Mouse (Mus musculus): ENCODE data around the gene Osbpl10. TPM values are rescaled to one million over a fixed set of nuclear protein-coding genes. Genes with fewer than 3 reads are reported as not detected.

Osbpl10 gene
- total RNA-seq (2014; rRNA removed; ENCODE audit: low replicate concordance), result 2.9 and 3.0 TPM in 2 replicates
- polyA plus RNA-seq (2015; fragmentation: Nextera tagmentation; extraction: Ambion mirVana), result 0.36 and 0.44 TPM in 2 replicates

DNA sequence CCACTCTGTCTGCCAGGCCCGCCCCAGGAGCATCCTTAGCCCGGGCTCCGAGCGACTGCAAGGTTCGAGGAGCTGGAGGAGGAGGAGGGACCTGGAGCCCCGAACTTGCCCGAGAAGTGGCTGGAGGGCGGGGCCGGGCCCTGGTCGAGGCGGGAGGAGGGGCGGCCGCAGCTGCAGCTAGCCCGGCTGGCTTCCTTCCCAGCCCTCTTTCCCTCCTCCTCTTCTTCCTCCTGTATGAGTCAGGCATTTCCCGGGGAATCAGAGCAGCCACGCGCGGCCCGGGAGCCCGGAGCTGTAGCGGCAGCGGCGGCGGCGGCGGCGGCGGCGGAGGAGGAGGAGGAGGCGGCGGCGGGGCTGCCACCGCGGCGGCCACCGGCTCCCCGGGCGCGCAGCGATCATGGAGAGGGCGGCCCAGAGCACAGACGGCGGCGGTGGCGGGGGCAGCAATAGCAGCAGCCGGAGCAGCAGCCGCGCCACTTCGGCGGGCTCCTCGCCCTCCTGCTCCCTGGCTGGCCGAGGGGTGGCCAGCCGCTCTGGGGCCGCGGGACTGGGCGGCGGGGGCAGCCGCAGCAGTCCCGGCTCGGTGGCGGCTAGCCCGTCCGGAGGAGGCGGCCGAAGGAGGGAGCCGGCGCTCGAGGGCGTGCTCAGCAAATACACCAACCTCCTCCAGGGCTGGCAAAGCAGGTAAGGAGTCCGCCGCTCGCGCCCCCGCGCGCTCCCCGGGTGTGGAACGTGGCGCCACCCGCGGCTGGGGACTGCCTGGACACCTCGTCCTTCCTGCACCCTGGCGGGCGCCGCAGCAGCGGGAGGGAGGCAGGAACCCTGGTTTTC lies at the start of gene Osbpl10:
Osbpl10 (plus strand) TSS at position 289 of the 831 bp plus-strand sequence.
- Histone ChIP-seq H3K4me3 (ENCODE audit: low read depth, low read length) (peak within 1 kb of the TSS; percentile 74), H3K9ac (replicated peaks; ENCODE audit: low read depth, low read length) (peak within 1 kb of the TSS; percentile 67), H3K4me1 (ENCODE audit: control insufficient read depth, insufficient read depth) (0 out of 2 replicates have a peak, but pooled peaks cover 5% of the 10 kb centered on the region), H3K27me3 (ENCODE audit: control insufficient read depth, insufficient read depth, low read length) (peaks cover 10% of the 10 kb centered on the region), H3K9me3 (replicated peaks; ENCODE audit: control insufficient read depth, low read length) (no peaks in the 10 kb centered on the region), H3K27ac (ENCODE audit: low read depth) (peak within 1 kb of the TSS; percentile 70), H3K36me3 (replicated peaks; ENCODE audit: control insufficient read depth, insufficient read depth, low read length) (no peaks in the 10 kb centered on the region), H3K4me2 (ENCODE audit: low read depth, low read length) (peak within 1 kb of the TSS; percentile 98)
- peak; percentile 82 for ATAC-seq (ENCODE audit: insufficient read depth, low read depth)
- under 1% methylated on average over 39 of the region's 86 CpGs for WGBS
- TF ChIP-seq EP300 (IDR thresholded peaks at IDR 0.05; ENCODE audit: low read depth) (no peak), CTCF (IDR thresholded peaks at IDR 0.05; ENCODE audit: low read depth) (no peak; the same call in 1 of the 2 replicates)
- DNase-seq (ENCODE audit: low spot score), result peak; percentile 68

DNA sequence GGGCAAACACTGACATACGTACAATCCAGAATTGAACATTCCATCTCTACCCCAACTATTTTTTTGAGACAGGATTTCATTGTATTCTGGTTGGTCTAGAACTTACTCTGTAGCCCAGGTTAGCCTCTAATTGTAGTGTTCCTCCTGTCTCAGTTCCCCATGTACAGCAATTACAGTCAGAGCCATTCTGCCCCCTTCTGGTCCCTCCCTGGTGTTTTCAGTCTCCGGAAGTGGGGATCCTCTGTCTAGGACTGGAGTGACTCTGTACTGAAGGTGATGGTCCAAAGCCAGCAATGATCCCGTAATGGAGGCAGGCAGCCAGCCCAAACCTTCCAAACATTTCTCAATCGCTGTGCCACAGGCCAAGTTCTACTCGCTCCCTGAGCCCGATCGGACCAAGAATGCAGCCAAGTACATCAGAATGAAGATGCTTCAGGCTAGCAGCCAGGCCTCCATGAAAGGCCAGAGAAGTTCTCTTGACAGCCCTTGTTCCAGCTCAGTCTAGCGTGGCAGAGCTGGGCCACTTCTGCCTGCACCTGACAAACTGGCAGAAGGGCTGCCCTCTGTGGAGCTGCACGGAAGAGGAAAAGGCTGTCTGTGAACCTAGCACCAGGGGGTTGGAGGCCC lies 47.8 kb upstream of the Osbpl10 start:
- Histone ChIP-seq H3K27ac (ENCODE audit: low read depth) (peak overlapping the region; percentile 28; the same call in 1 of the 2 replicates), H3K9ac (replicated peaks; ENCODE audit: low read depth, low read length) (no peak overlapping the region), H3K36me3 (replicated peaks; ENCODE audit: control insufficient read depth, insufficient read depth, low read length) (no peaks in the 10 kb centered on the region), H3K4me3 (ENCODE audit: low read depth, low read length) (no peak overlapping the region), H3K4me2 (ENCODE audit: low read depth, low read length) (no peak overlapping the region), H3K4me1 (ENCODE audit: control insufficient read depth, insufficient read depth) (peaks cover 13% of the 10 kb centered on the region), H3K9me3 (replicated peaks; ENCODE audit: control insufficient read depth, low read length) (no peaks in the 10 kb centered on the region), H3K27me3 (ENCODE audit: control insufficient read depth, insufficient read depth, low read length) (no peaks in the 10 kb centered on the region)
- ATAC-seq (ENCODE audit: insufficient read depth, low read depth), result no peak
- no peak for DNase-seq (ENCODE audit: low spot score)
- TF ChIP-seq EP300 (IDR thresholded peaks at IDR 0.05; ENCODE audit: low read depth), result no peak
- peak; percentile 12; the same call in 1 of the 2 replicates for TF ChIP-seq CTCF (IDR thresholded peaks at IDR 0.05; ENCODE audit: low read depth)
- WGBS, result 72% methylated on average over 9 of the region's 9 CpGs

DNA sequence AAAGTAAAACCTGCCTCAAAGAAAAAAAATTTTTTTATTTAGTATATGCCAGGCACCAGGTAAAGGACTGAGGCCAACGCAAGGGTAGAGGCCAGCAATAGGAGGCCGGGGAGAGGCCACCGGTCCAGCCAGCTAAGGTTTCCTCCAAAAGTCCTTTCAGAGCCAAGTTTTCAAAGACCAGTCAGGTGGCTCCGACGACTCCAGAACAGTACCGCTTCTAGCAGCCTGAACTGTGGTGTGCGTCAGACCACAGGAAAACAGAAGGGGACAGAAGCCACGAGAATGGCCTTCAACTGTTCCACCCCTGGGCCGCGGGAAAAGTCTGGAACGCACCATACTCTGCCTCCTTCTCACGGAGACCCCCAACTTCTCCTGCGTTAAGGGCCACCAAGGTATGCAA lies 45.8 kb upstream of the Osbpl10 start:
- DNase-seq (ENCODE audit: low spot score) (peak; percentile 7), ATAC-seq (ENCODE audit: insufficient read depth, low read depth) (no peak)
- no peak for TF ChIP-seq EP300 (IDR thresholded peaks at IDR 0.05; ENCODE audit: low read depth)
- no peak for TF ChIP-seq CTCF (IDR thresholded peaks at IDR 0.05; ENCODE audit: low read depth)
- H3K9me3 ChIP-seq (replicated peaks; ENCODE audit: control insufficient read depth, low read length), result no peaks in the 10 kb centered on the region
- peak overlapping the region; percentile 80 for H3K9ac ChIP-seq (replicated peaks; ENCODE audit: low read depth, low read length)
- H3K4me1 ChIP-seq (ENCODE audit: control insufficient read depth, insufficient read depth), result peaks cover 13% of the 10 kb centered on the region
- peak overlapping the region; percentile 86 for H3K4me3 ChIP-seq (ENCODE audit: low read depth, low read length)
- H3K27ac ChIP-seq (ENCODE audit: low read depth), result no peak overlapping the region
- peak overlapping the region; percentile 76 for H3K4me2 ChIP-seq (ENCODE audit: low read depth, low read length)
- H3K36me3 ChIP-seq (replicated peaks; ENCODE audit: control insufficient read depth, insufficient read depth, low read length), result no peaks in the 10 kb centered on the region
- 19% methylated on average over 13 of the region's 13 CpGs for WGBS
- no peaks in the 10 kb centered on the region for H3K27me3 ChIP-seq (ENCODE audit: control insufficient read depth, insufficient read depth, low read length)

DNA sequence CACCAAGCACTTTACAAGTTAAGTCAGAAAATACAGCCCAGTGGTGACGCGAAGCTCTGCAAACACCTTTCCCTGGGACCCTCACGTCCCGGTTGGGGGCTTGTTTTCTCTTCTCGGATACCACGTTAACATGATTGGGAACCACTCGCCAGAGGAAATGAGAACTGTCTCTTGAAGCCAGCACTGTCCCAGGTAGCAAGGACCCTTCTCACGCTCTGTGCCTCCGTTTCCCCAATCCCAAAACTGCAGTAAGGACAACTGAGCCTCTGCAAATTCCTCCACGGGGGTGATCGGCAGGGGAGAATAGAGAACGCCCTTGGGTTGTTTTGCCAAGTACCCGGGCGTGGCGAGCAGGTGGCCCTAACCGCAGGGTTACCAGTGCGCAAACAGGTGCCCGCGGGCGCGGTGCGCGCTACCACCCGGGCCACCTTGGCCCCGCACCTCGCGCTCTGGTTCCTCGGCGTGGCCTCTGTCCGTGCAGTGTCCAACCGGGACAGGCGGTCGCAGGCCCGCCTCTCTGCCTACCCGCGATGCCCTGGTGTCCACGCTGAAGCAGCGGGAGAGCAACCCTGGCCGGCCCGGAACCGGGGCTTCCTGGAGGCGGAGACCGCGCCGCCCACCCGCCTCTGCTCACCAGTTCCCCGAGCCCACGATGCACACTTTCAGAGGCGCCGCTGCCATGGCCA lies 45.2 kb upstream of the Osbpl10 start:
- H3K9me3 ChIP-seq (replicated peaks; ENCODE audit: control insufficient read depth, low read length), result no peaks in the 10 kb centered on the region
- H3K27ac ChIP-seq (ENCODE audit: low read depth), result peak overlapping the region; percentile 91
- WGBS, result under 1% methylated on average over 50 of the region's 50 CpGs
- peak; percentile 12 for DNase-seq (ENCODE audit: low spot score)
- TF ChIP-seq EP300 (IDR thresholded peaks at IDR 0.05; ENCODE audit: low read depth) (no peak), CTCF (IDR thresholded peaks at IDR 0.05; ENCODE audit: low read depth) (no peak)
- peak; percentile 35 for ATAC-seq (ENCODE audit: insufficient read depth, low read depth)
- H3K9ac ChIP-seq (replicated peaks; ENCODE audit: low read depth, low read length), result peak overlapping the region; percentile 80
- peak overlapping the region; percentile 76 for H3K4me2 ChIP-seq (ENCODE audit: low read depth, low read length)
- peaks cover 13% of the 10 kb centered on the region for H3K4me1 ChIP-seq (ENCODE audit: control insufficient read depth, insufficient read depth)
- H3K4me3 ChIP-seq (ENCODE audit: low read depth, low read length), result peak overlapping the region; percentile 86
- H3K36me3 ChIP-seq (replicated peaks; ENCODE audit: control insufficient read depth, insufficient read depth, low read length), result no peaks in the 10 kb centered on the region
- H3K27me3 ChIP-seq (ENCODE audit: control insufficient read depth, insufficient read depth, low read length), result no peaks in the 10 kb centered on the region

DNA sequence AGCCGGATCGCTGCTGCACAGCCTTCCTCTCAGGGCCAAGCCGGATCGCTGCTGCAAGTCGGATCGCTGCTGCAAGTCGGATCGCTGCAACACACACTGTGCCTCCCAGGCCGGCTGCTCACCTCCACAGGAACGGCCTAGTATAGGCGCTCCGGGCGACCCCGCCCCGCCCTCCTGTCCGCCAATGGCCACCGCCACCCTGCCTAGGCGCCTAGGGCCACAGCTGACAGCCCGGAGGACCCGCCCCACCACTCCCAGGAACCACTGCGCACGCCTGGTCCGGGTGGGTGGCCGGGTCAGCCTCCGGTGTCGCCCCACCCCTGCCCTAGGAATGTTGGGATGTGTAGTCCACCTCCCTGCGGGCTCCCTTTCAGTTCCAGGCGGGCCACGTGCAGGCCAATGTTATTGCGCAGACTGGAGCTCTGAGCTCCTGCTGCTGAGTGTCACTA lies 44.6 kb upstream of the Osbpl10 start, which contains the start of gene Gpd1l:
Gpd1l (minus strand) TSS at position 265 of the 449 bp plus-strand sequence.
- H3K4me1 ChIP-seq (ENCODE audit: control insufficient read depth, insufficient read depth), result peaks cover 13% of the 10 kb centered on the region
- peak within 1 kb of the TSS; percentile 76 for H3K4me2 ChIP-seq (ENCODE audit: low read depth, low read length)
- H3K27me3 ChIP-seq (ENCODE audit: control insufficient read depth, insufficient read depth, low read length), result no peaks in the 10 kb centered on the region
- H3K9me3 ChIP-seq (replicated peaks; ENCODE audit: control insufficient read depth, low read length), result no peaks in the 10 kb centered on the region
- no peaks in the 10 kb centered on the region for H3K36me3 ChIP-seq (replicated peaks; ENCODE audit: control insufficient read depth, insufficient read depth, low read length)
- peak; percentile 31; the same call in 1 of the 2 replicates for TF ChIP-seq EP300 (IDR thresholded peaks at IDR 0.05; ENCODE audit: low read depth)
- TF ChIP-seq CTCF (IDR thresholded peaks at IDR 0.05; ENCODE audit: low read depth), result no peak
- peak within 1 kb of the TSS; percentile 91 for H3K27ac ChIP-seq (ENCODE audit: low read depth)
- ATAC-seq (ENCODE audit: insufficient read depth, low read depth) (peak; percentile 99), DNase-seq (ENCODE audit: low spot score) (peak; percentile 94)
- H3K4me3 ChIP-seq (ENCODE audit: low read depth, low read length), result peak within 1 kb of the TSS; percentile 86
- WGBS, result 0% methylated on average over 29 of the region's 30 CpGs
- H3K9ac ChIP-seq (replicated peaks; ENCODE audit: low read depth, low read length), result peak within 1 kb of the TSS; percentile 80

All from heart, postnatal 0 days (tissue).